Mouse (Mus musculus) hindbrain, embryonic 15.5 days (tissue): Measurements from ENCODE around the gene Lrrc63. TPM values are rescaled to one million over a fixed set of nuclear protein-coding genes. Genes with fewer than 3 reads are reported as not detected.

ENCODE experiments used
- ATAC-seq: fragments of 200-750 bp; cut with Nextera tagmentation; 2 replicates; pipeline ENCODE4 v1.8.0; 2017; ENCODE audit warnings: low read depth, moderate number of reproducible peaks, moderate TSS enrichment; ENCODE audit not compliant: low FRiP score
- H3K27ac ChIP-seq: fragments of 300-500 bp; sonication (generic); replicated peaks from 2 replicates; pipeline ENCODE4 v1.5.1; 2015; ENCODE audit warnings: mild to moderate bottlenecking, inconsistent platforms
- H3K27me3 ChIP-seq: fragments of 300-500 bp; sonication (generic); 2 replicates; pipeline ENCODE4 v1.6.1; 2015; ENCODE audit warnings: control low read depth, inconsistent platforms
- H3K36me3 ChIP-seq: fragments of 300-500 bp; sonication (generic); 2 replicates; pipeline ENCODE4 v1.6.1; 2015; ENCODE audit warnings: control low read depth, inconsistent platforms
- H3K4me1 ChIP-seq: fragments of 300-500 bp; sonication (generic); replicated peaks from 2 replicates; pipeline ENCODE4 v1.6.1; 2015; ENCODE audit warnings: control low read depth, inconsistent platforms
- H3K4me2 ChIP-seq: fragments of 300-500 bp; sonication (generic); 2 replicates; pipeline ENCODE4 v1.6.1; 2015; ENCODE audit warnings: moderate library complexity, mild to moderate bottlenecking, inconsistent platforms
- H3K4me3 ChIP-seq: fragments of 300-500 bp; sonication (generic); 2 replicates; pipeline ENCODE4 v1.5.1; 2015; ENCODE audit warnings: mild to moderate bottlenecking, inconsistent platforms
- H3K9ac ChIP-seq: fragments of 300-500 bp; sonication (generic); 2 replicates; pipeline ENCODE4 v1.6.1; 2015; ENCODE audit warnings: inconsistent platforms
- H3K9me3 ChIP-seq: fragments of 300-500 bp; sonication (generic); 2 replicates; pipeline ENCODE4 v1.6.1; 2016; ENCODE audit warnings: control low read depth, inconsistent platforms
- WGBS: fragments of 180-500 bp; shearing (Covaris S2); methylation state at CpG from one replicate; pipeline ENCODE4 v1.1.7; 2015; 5-methylcytosine and 5-hydroxymethylcytosine counted together
- polyA plus RNA-seq: library from polyadenylated mRNA; unstranded; fragments of >200 nt; fragmentation: Nextera tagmentation; extraction: Ambion mirVana; gene quantifications from 2 replicates; pipeline ENCODE4 v1.2.1, GENCODE M21; 2015

The Lrrc63 gene
- 0.10 TPM in 1 of 2 replicates, not detected in the other for polyA plus RNA-seq

GRCm38 (mm10) chr14:75130501-75131318, at the start of gene Lrrc63, which contains the start of gene Lcp1:
Gene Lrrc63 (minus strand): TSS chr14:75130881.
Gene Lcp1 (plus strand): TSS chr14:75131101.
- WGBS, result under 1% methylated on average over 39 of the region's 42 CpGs

DNA sequence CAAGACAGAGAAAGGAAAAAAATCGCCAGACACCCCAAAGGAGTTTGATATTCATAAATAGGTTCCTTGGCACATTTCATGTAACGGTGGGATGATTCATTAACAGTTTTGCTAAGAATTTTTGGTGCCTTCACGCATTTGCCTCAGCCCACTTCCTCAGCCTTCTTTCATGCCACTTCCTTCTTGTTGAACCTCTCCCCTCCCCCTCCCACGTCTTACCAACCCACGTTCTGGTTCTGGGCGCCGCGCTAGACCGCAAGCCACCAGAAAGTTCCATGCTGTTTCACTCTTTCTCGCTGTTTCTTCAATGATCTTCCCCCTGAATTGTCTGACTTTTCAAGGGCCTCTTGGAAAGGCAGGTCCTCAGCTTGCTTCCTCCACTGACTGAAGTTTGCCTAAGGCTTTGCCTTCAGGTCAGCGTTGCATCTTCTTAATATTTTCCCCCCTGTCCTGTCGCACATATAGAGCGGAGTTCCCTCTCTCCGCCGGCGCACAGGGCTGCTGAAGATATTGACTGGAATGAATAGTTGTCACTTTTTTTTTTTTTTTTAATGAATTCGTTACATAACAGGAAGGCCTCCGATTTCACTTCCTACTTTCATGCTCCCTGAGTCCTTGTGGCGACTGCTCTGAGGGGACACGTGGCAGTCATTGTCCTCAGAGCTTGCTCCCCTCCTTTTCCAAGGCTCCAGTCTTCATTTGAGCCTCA, 48.7 kb upstream of the Lrrc63 start:
- Histone ChIP-seq H3K27ac (no peak overlapping the region), H3K4me2 (no peak overlapping the region), H3K4me3 (no peak overlapping the region), H3K4me1 (no peaks in the 10 kb centered on the region), H3K9me3 (no peaks in the 10 kb centered on the region), H3K27me3 (no peaks in the 10 kb centered on the region), H3K36me3 (no peaks in the 10 kb centered on the region), H3K9ac (no peak overlapping the region)
- no peak for ATAC-seq
- 86% methylated on average over 20 of the region's 20 CpGs for WGBS

More at GRCm38 (mm10) chr14:75130501-75131318, at the start of gene Lrrc63, which contains the start of gene Lcp1:
- Histone ChIP-seq H3K4me3 (peak within 1 kb of the TSS; percentile 61), H3K27me3 (no peaks in the 10 kb centered on the region), H3K27ac (peak within 1 kb of the TSS; percentile 56), H3K36me3 (no peaks in the 10 kb centered on the region), H3K4me2 (peak within 1 kb of the TSS; percentile 82), H3K4me1 (peaks cover 12% of the 10 kb centered on the region; the same call in 1 of the 2 replicates), H3K9me3 (no peaks in the 10 kb centered on the region), H3K9ac (peak within 1 kb of the TSS; percentile 53)
- ATAC-seq, result peak; percentile 95

DNA sequence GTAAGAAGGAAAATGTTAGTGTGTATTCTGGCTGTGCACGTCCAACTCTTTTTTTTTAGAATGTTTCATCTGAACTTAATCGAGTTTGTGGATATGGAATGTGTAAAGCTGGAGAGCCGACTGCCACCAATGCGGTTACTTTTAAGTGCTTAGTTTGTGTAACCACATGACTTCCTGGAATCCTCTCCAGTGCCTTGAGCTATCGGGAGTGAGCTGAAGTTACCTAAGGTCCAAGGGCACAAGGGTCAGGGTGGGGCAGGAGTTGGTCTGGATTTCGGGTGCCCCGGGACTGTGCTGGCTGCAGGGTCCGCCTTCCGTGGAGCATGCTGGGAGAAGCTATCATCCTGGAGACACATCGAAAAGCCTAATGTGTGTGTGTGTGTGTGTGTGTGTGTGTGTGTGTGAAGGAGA, 48.1 kb upstream of the Lrrc63 start:
- Histone ChIP-seq H3K4me3 (no peak overlapping the region), H3K9ac (no peak overlapping the region), H3K36me3 (no peaks in the 10 kb centered on the region), H3K27me3 (no peaks in the 10 kb centered on the region), H3K27ac (no peak overlapping the region), H3K4me2 (no peak overlapping the region), H3K4me1 (no peaks in the 10 kb centered on the region), H3K9me3 (no peaks in the 10 kb centered on the region)
- no peak for ATAC-seq
- 86% methylated on average over 10 of the region's 10 CpGs for WGBS

GRCm38 (mm10) chr14:75178384-75178793, 47.7 kb upstream of the Lrrc63 start:
- Histone ChIP-seq H3K9me3 (no peaks in the 10 kb centered on the region), H3K27me3 (no peaks in the 10 kb centered on the region), H3K9ac (no peak overlapping the region), H3K36me3 (no peaks in the 10 kb centered on the region), H3K4me2 (no peak overlapping the region), H3K27ac (no peak overlapping the region), H3K4me3 (no peak overlapping the region), H3K4me1 (no peaks in the 10 kb centered on the region)
- ATAC-seq, result no peak
- 84% methylated on average over 14 of the region's 14 CpGs for WGBS

DNA sequence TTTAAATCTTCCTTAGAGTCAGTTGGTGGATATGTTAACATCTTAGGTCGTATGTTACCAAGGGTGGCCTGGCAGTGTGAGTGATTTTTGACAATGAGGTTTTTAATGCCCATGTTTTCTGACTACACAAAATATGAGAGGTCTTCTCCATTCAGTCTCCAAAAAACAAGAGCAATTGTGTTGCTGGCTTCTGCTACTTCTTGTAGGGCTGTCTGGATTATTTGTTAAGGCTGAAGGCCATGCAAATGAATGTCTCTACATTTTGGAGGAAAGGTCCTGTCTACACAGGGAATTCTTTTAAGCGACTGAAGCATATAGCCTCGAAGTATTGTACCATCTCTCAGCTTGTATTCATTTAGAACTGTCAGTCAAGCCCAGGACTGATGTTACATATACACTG, 46.7 kb upstream of the Lrrc63 start:
- Histone ChIP-seq H3K4me3 (no peak overlapping the region), H3K4me2 (no peak overlapping the region), H3K27ac (no peak overlapping the region), H3K9me3 (no peaks in the 10 kb centered on the region), H3K27me3 (no peaks in the 10 kb centered on the region), H3K36me3 (no peaks in the 10 kb centered on the region), H3K9ac (no peak overlapping the region), H3K4me1 (no peaks in the 10 kb centered on the region)
- no peak for ATAC-seq
- 71% methylated on average over 3 of the region's 3 CpGs for WGBS

- no peaks in the 10 kb centered on the region for H3K4me1 ChIP-seq
- no peak overlapping the region for H3K9ac ChIP-seq
- H3K4me2 ChIP-seq, result no peak overlapping the region
- no peak overlapping the region for H3K4me3 ChIP-seq
- no peaks in the 10 kb centered on the region for H3K36me3 ChIP-seq
- H3K27ac ChIP-seq, result no peak overlapping the region
- no peaks in the 10 kb centered on the region for H3K27me3 ChIP-seq
- ATAC-seq, result no peak
- 74% methylated on average over 4 of the region's 4 CpGs for WGBS
- no peaks in the 10 kb centered on the region for H3K9me3 ChIP-seq
Measured at GRCm38 (mm10) chr14:75176425-75177045, 45.9 kb upstream of the Lrrc63 start.

- H3K27ac ChIP-seq, result no peak overlapping the region
- H3K4me1 ChIP-seq, result no peaks in the 10 kb centered on the region
- no peaks in the 10 kb centered on the region for H3K27me3 ChIP-seq
- no peak overlapping the region for H3K4me3 ChIP-seq
- no peaks in the 10 kb centered on the region for H3K9me3 ChIP-seq
- no peak overlapping the region for H3K4me2 ChIP-seq
- no peaks in the 10 kb centered on the region for H3K36me3 ChIP-seq
- no peak overlapping the region for H3K9ac ChIP-seq
- no peak for ATAC-seq
- 91% methylated on average over 7 of the region's 7 CpGs for WGBS
Measured at GRCm38 (mm10) chr14:75175781-75176180, 45.1 kb upstream of the Lrrc63 start.

GRCm38 (mm10) chr14:75174731-75175555, 44.3 kb upstream of the Lrrc63 start:
- Histone ChIP-seq H3K4me2 (no peak overlapping the region), H3K4me1 (no peaks in the 10 kb centered on the region), H3K27ac (no peak overlapping the region), H3K9me3 (no peaks in the 10 kb centered on the region), H3K27me3 (no peaks in the 10 kb centered on the region), H3K36me3 (no peaks in the 10 kb centered on the region), H3K4me3 (no peak overlapping the region), H3K9ac (no peak overlapping the region)
- no peak for ATAC-seq
- 85% methylated on average over 9 of the region's 9 CpGs for WGBS

DNA sequence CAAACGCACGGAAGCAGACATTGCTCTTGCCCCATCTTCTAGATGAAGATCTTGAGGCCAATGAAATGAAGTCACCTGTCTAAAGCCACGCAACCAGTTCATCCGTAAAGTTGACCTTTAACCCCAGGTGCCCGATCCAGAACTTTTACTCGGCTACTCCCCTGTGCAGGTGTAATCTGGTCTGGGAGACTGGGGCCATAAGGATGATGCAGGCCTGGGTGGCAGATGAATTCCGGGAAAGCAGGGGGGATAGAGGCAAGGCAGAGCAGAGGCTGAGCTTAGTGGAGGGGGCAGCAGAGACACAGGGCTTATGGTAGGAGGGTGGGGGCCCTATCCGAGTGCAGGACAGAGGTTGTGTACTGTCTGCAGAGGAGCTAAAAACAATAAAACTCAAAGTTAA, 43.6 kb upstream of the Lrrc63 start:
- 93% methylated on average over 8 of the region's 8 CpGs for WGBS
- H3K4me1 ChIP-seq, result no peaks in the 10 kb centered on the region
- H3K27ac ChIP-seq, result no peak overlapping the region
- no peak for ATAC-seq
- H3K36me3 ChIP-seq, result no peaks in the 10 kb centered on the region
- no peak overlapping the region for H3K9ac ChIP-seq
- no peak overlapping the region for H3K4me2 ChIP-seq
- no peak overlapping the region for H3K4me3 ChIP-seq
- no peaks in the 10 kb centered on the region for H3K27me3 ChIP-seq
- no peaks in the 10 kb centered on the region for H3K9me3 ChIP-seq

- Histone ChIP-seq H3K27ac (no peak overlapping the region), H3K36me3 (no peaks in the 10 kb centered on the region), H3K27me3 (no peaks in the 10 kb centered on the region), H3K4me3 (no peak overlapping the region), H3K4me1 (no peaks in the 10 kb centered on the region), H3K9me3 (no peaks in the 10 kb centered on the region), H3K4me2 (no peak overlapping the region), H3K9ac (no peak overlapping the region)
- ATAC-seq, result no peak
- 85% methylated on average over 1 of the region's 1 CpGs for WGBS
Measured at GRCm38 (mm10) chr14:75170546-75170945, 39.9 kb upstream of the Lrrc63 start.

- Histone ChIP-seq H3K27me3 (no peaks in the 10 kb centered on the region), H3K9ac (no peak overlapping the region), H3K36me3 (no peaks in the 10 kb centered on the region), H3K27ac (no peak overlapping the region), H3K9me3 (no peaks in the 10 kb centered on the region), H3K4me1 (no peaks in the 10 kb centered on the region), H3K4me2 (no peak overlapping the region), H3K4me3 (no peak overlapping the region)
- no peak for ATAC-seq
- WGBS, result 93% methylated on average over 3 of the region's 3 CpGs
Measured at GRCm38 (mm10) chr14:75168501-75168900, 37.8 kb upstream of the Lrrc63 start.
